Comparison of ENCODE assay signal across 8 mouse cellular contexts in the genomic region with DNA sequence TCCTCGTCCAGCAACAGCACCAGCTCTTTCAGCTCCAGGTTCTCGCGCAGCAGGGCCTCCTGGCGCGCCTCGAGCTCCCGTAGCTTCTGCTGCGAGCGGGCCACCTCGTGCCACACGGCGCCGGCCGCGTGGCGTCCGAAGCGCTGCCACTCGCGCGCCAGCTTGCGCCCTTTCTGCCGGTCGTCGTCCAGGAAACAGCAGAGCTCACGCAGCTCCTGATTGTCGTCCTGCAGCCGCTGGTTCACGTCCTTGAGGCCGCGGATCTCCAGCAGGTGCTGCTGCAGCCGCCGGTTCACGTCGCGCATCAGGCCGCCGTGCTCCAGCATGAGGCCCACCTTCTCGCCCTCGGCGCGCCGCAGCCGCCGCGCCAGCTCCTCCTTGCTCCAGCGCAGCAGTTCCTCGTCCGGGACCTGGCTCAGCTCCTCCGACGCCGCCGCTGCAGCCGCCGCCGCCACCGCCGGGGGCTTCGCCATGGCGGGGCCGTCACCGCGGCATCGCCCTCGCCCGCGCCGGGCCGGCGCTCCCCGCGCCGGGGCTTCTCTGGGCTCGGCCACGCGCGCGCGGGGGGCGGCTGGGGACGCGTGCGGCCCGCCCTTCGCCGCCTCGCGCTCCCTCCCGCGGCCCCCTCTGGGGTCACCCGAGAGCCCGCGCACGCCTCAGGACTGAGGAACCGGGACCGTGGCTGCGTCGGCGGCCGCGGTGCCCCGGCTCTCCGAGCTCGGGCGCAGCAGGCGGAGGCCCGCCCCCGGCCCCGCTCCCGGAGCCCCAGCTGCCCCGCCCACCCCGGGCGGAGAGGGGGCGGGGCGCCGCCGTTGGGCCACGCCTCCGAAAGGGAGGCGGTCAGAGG. TPM values are rescaled to one million over a fixed set of nuclear protein-coding genes. Genes with fewer than 3 reads are reported as not detected.
DNase-seq lines count a peak whose midpoint lies in the region; ATAC-seq lines count a peak whose summit lies in the region.

Gene Ccdc85c (minus strand): TSS at position 765 of the 847 bp plus-strand sequence.

- peak; percentile 1; the same call in 1 of the 2 replicates for ATAC-seq in kidney, embryonic 14.5 days (ENCODE audit: low FRiP score, low TSS enrichment)
- ATAC-seq in embryonic facial prominence, embryonic 12.5 days (ENCODE audit: insufficient number of reproducible peaks, insufficient read depth, low FRiP score, low TSS enrichment): peak; percentile 39; the same call in 1 of the 2 replicates
- peak; percentile 0; the same call in 1 of the 2 replicates for ATAC-seq in heart, embryonic 12.5 days (ENCODE audit: insufficient number of reproducible peaks, low FRiP score)
- peak; percentile 2; the same call in 1 of the 2 replicates for ATAC-seq in lung, embryonic 16.5 days (ENCODE audit: low read depth)

- no peaks in the 10 kb centered on the region for H3K9me3 ChIP-seq in kidney, embryonic 14.5 days (ENCODE audit: control insufficient read depth, low read length)
- H3K9me3 ChIP-seq in embryonic facial prominence, embryonic 12.5 days: no peaks in the 10 kb centered on the region
- H3K9me3 ChIP-seq in heart, embryonic 12.5 days (replicated peaks): no peaks in the 10 kb centered on the region
- H3K9me3 ChIP-seq in lung, embryonic 16.5 days (ENCODE audit: control insufficient read depth, low read length): no peaks in the 10 kb centered on the region

- peak within 1 kb of the TSS; percentile 67 for H3K4me3 ChIP-seq in kidney, embryonic 14.5 days (ENCODE audit: low read length)
- peak within 1 kb of the TSS; percentile 69 for H3K4me3 ChIP-seq in embryonic facial prominence, embryonic 12.5 days
- H3K4me3 ChIP-seq in heart, embryonic 12.5 days: peak within 1 kb of the TSS; percentile 62
- peak within 1 kb of the TSS; percentile 68 for H3K4me3 ChIP-seq in lung, embryonic 16.5 days (ENCODE audit: low read length)

- WGBS in kidney, embryonic 14.5 days: under 1% methylated on average over 76 of the region's 120 CpGs
- under 1% methylated on average over 80 of the region's 120 CpGs for WGBS in embryonic facial prominence, embryonic 12.5 days
- WGBS in heart, embryonic 12.5 days: under 1% methylated on average over 109 of the region's 120 CpGs
- WGBS in lung, embryonic 16.5 days: under 1% methylated on average over 96 of the region's 120 CpGs

- peak within 1 kb of the TSS; percentile 87 for H3K27ac ChIP-seq in kidney, embryonic 14.5 days (ENCODE audit: low read depth, low read length)
- H3K27ac ChIP-seq in embryonic facial prominence, embryonic 12.5 days: peak within 1 kb of the TSS; percentile 86
- peak within 1 kb of the TSS; percentile 44 for H3K27ac ChIP-seq in heart, embryonic 12.5 days (ENCODE audit: poor library complexity, severe bottlenecking)
- peak within 1 kb of the TSS; percentile 77 for H3K27ac ChIP-seq in lung, embryonic 16.5 days (ENCODE audit: low read length)

- no peaks in the 10 kb centered on the region for H3K36me3 ChIP-seq in kidney, embryonic 14.5 days (ENCODE audit: control insufficient read depth, insufficient read depth, low read length)
- H3K36me3 ChIP-seq in embryonic facial prominence, embryonic 12.5 days: 0 out of 2 replicates have a peak, but pooled peaks cover 4% of the 10 kb centered on the region
- no peaks in the 10 kb centered on the region for H3K36me3 ChIP-seq in heart, embryonic 12.5 days
- H3K36me3 ChIP-seq in lung, embryonic 16.5 days (ENCODE audit: control insufficient read depth, insufficient read depth, low read length): no peaks in the 10 kb centered on the region

- H3K4me1 ChIP-seq in kidney, embryonic 14.5 days (ENCODE audit: control insufficient read depth, insufficient read depth, low read length): peaks cover 50% of the 10 kb centered on the region
- H3K4me1 ChIP-seq in embryonic facial prominence, embryonic 12.5 days: peaks cover 65% of the 10 kb centered on the region
- peaks cover 70% of the 10 kb centered on the region for H3K4me1 ChIP-seq in heart, embryonic 12.5 days (replicated peaks)
- H3K4me1 ChIP-seq in lung, embryonic 16.5 days (replicated peaks; ENCODE audit: control insufficient read depth, insufficient read depth, low read length): peaks cover 54% of the 10 kb centered on the region

- peak within 1 kb of the TSS; percentile 83 for H3K9ac ChIP-seq in kidney, embryonic 14.5 days (ENCODE audit: low read depth, low read length)
- peak within 1 kb of the TSS; percentile 84 for H3K9ac ChIP-seq in embryonic facial prominence, embryonic 12.5 days
- H3K9ac ChIP-seq in heart, embryonic 12.5 days: peak within 1 kb of the TSS; percentile 81
- peak within 1 kb of the TSS; percentile 81 for H3K9ac ChIP-seq in lung, embryonic 16.5 days (ENCODE audit: low read length)

- H3K27me3 ChIP-seq in kidney, embryonic 14.5 days (ENCODE audit: control insufficient read depth, insufficient read depth, low read length): peaks cover 11% of the 10 kb centered on the region; the same call in 1 of the 2 replicates
- H3K27me3 ChIP-seq in embryonic facial prominence, embryonic 12.5 days: no peaks in the 10 kb centered on the region
- H3K27me3 ChIP-seq in heart, embryonic 12.5 days (replicated peaks): peaks cover 14% of the 10 kb centered on the region
- peaks cover 2% of the 10 kb centered on the region; the same call in 1 of the 2 replicates for H3K27me3 ChIP-seq in lung, embryonic 16.5 days (ENCODE audit: control insufficient read depth, insufficient read depth, low read depth, low read length)

- no peak for DNase-seq in kidney, adult 9 months
- peak; percentile 70 for DNase-seq in adrenal gland, adult 2 months
- DNase-seq in kidney, postnatal 4 days: peak; percentile 63 to 78
- DNase-seq in right cerebral cortex, postnatal 36 days (ENCODE audit: low spot score in 2 of 2): peak; percentile 30 to 32

- peak within 1 kb of the TSS; percentile 99 for H3K4me2 ChIP-seq in kidney, embryonic 14.5 days (replicated peaks; ENCODE audit: low read depth, low read length)
- peak within 1 kb of the TSS; percentile 98 for H3K4me2 ChIP-seq in embryonic facial prominence, embryonic 12.5 days (replicated peaks)
- peak within 1 kb of the TSS; percentile 99 for H3K4me2 ChIP-seq in heart, embryonic 12.5 days
- peak within 1 kb of the TSS; percentile 93 for H3K4me2 ChIP-seq in lung, embryonic 16.5 days (ENCODE audit: low read depth, low read length)

RNA-seq across cellular contexts. Expression of gene Ccdc85c, which starts in this region (rescaled TPM):
- polyA plus RNA-seq in kidney, embryonic 14.5 days (2014; fragmentation: Nextera tagmentation; extraction: Ambion mirVana): 9.9 and 11.0 TPM in 2 replicates
- 10 to 100 TPM; 19.0 to 26.9 TPM for total RNA-seq in adrenal gland, adult 2 months (2021)
- polyA plus RNA-seq in adrenal gland, adult 2 months (2012; rRNA removed): 35.3 and 38.0 TPM in 2 replicates
- polyA plus RNA-seq in embryonic facial prominence, embryonic 12.5 days (2016; fragmentation: Nextera tagmentation; extraction: Ambion mirVana): 7.7 and 7.9 TPM in 2 replicates
- polyA plus RNA-seq in heart, embryonic 12.5 days (2016; fragmentation: Nextera tagmentation; extraction: Ambion mirVana): 5.9 and 6.0 TPM in 2 replicates
- polyA plus RNA-seq in lung, embryonic 16.5 days (2015; fragmentation: Nextera tagmentation; extraction: Ambion mirVana): 4.6 and 5.5 TPM in 2 replicates
